Mouse (Mus musculus) thymus, postnatal 0 days (tissue): Measurements from ENCODE around the gene Adam15. TPM values are rescaled to one million over a fixed set of nuclear protein-coding genes. Genes with fewer than 3 reads are reported as not detected.

Source experiments
- DNase-seq: peaks from one replicate; pipeline ENCODE4 v3.0.0-alpha.2; 2015; ENCODE audit warnings: low spot score
- polyA plus RNA-seq: library from polyadenylated mRNA; unstranded; fragments of >200 nt; fragmentation: Nextera tagmentation; extraction: Ambion mirVana; gene quantifications from 2 replicates; pipeline ENCODE4 v1.2.1, GENCODE M21; 2015

Adam15 gene
- polyA plus RNA-seq, 1 experiment from 2014 or later: 17.4 TPM

DNA sequence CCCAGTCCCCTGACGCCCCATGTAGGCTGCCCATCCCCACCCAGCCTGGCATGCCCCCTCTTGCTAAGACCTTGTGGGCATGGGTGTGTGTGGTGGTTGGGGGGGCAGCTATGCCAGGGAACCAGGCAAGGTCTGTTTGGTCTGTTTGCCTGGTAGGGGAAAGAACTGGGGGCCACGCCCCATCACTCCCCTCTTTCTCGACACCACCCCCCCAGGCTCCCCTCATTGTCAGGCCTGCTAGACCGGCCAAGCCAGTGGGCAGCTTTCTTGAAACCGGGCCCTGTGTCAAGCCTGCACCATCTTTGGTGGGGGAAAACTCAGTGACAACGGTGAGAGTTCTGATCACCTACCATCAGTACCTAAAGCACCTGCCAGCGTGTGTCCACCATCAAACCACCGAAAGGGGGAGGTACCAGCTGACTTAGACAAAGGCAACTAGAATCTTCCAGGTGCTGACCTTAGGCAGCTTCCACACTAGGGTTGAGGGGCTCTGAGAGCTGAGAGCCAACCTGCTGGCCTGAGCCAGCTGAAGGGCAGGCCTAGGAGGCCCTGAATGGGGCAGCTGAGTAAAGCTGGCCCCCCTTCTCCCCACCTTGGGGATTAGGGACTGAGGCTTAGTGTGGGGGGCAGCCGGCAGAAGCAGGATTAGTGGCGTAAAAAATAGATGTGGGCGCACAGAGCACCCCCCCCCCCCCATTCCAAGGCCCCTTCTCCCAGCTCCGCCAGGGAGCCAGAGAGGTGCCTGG, 34.7 kb upstream of the Adam15 start:
- no peak for DNase-seq

DNA sequence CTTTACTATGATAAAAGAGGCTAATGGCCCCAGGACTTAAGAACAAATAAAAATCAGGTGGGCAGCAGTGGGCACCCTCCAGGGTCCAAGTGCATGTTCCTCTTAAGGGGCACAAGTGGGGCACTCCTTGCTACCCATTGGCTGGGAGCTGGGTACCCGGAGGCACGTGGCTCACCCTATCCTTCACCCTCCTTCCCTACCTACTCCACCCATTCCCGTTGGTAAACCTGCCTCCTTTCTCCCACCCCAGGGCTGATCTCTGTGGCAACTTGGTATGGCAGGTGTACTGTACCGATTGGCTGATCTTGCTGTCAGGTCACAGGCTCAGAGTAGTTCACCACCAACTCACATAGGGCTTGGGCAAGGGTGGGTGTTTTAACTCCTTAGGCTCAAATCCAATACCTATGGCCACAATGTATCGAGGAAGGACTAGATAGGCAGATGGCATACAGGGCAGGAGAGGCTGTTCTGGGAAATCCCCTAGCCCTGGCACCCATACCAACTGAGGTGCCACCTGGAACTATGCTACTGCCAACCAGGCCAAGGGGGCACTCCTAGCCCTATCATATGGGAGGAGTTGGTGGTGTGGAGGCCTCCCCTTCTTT, 34.0 kb upstream of the Adam15 start:
- DNase-seq: no peak

DNA sequence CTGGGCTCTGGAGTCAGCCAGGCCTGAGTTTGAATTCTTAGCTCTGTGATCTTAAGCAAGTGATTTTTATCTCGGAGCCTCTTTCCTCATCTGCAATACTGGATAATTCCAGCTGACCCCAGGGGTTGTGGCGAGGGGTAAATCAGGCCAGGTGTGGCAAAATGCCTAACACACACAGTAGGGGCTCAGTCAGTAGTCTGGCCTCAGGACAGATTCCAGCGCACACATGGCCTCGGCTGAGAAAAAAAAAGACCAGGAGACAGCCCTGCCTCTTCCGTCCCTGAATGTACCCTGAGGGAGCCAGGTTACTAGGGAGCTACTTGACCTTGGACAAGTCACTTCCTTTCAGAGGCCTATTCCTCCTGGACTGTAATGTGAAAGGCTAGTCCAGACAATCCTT, 33.2 kb upstream of the Adam15 start:
- no peak for DNase-seq

GRCm38 (mm10) chr3:89382033-89382882, 32.5 kb upstream of the Adam15 start:
- DNase-seq: no peak

GRCm38 (mm10) chr3:89381233-89381632, 31.4 kb upstream of the Adam15 start:
- no peak for DNase-seq

- DNase-seq: no peak
These were observed 30.9 kb upstream of the Adam15 start for GRCm38 (mm10) chr3:89380711-89381110.

DNA sequence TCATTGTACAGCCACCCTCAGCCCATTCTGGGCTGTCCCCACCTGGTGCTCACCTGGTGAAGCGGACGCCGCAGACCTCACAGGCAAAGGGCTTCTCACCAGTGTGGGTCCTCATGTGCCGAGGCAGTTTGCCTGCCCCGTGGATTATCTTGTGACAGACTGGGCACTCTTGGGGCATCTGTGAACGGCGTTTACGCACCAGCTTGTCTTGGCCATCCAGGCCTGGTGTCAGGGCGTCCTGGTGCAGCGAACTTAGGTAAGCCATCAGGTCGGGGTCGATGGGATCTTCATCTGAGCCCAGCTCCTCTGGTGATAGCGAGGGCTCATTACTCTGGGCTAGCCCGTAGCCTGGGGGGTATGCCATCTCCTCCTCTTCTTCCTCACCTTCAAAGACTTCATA, 30.5 kb upstream of the Adam15 start:
- DNase-seq: no peak

GRCm38 (mm10) chr3:89379388-89380131, 29.8 kb upstream of the Adam15 start:
- DNase-seq: peak; percentile 60

DNA sequence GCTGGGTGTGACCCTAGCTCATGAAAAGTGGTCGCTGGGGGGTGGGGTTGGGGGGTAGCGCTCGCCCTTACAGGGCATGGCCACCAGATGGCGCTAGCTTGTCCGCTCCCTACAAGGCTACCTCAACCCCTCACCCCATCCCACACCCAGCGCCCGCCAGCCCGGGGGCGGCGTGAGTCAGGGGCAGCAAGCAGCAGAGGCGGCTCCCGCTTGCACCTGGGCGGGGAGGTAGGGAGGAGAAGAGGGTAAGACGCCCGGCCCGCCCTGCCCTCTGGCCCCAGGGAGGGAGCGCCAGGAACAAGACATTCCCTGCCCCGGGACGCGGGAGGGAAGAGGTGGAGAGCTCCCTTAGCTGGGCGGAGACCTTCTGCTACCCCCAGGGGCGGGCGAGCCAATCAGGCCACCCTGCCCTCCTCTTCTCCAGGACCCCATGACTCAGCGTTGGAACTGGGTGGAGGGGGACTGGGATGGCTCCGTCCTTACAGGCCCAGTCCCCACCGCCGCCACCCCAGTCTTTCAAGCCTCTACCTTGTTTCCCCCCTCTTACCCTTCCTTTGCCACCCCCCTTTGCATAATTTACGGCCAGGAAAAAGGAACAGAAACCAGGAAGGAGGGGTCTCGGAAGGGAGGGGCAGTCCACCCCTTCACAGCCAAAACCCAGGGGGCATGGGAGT, 28.7 kb upstream of the Adam15 start:
- DNase-seq: peak; percentile 78

- DNase-seq: no peak
These were observed 28.0 kb upstream of the Adam15 start for GRCm38 (mm10) chr3:89377831-89378230.

- DNase-seq: no peak
These were observed 23.9 kb upstream of the Adam15 start for GRCm38 (mm10) chr3:89373581-89374231.

- DNase-seq: no peak
These were observed 17.5 kb upstream of the Adam15 start for GRCm38 (mm10) chr3:89367338-89367737.

DNA sequence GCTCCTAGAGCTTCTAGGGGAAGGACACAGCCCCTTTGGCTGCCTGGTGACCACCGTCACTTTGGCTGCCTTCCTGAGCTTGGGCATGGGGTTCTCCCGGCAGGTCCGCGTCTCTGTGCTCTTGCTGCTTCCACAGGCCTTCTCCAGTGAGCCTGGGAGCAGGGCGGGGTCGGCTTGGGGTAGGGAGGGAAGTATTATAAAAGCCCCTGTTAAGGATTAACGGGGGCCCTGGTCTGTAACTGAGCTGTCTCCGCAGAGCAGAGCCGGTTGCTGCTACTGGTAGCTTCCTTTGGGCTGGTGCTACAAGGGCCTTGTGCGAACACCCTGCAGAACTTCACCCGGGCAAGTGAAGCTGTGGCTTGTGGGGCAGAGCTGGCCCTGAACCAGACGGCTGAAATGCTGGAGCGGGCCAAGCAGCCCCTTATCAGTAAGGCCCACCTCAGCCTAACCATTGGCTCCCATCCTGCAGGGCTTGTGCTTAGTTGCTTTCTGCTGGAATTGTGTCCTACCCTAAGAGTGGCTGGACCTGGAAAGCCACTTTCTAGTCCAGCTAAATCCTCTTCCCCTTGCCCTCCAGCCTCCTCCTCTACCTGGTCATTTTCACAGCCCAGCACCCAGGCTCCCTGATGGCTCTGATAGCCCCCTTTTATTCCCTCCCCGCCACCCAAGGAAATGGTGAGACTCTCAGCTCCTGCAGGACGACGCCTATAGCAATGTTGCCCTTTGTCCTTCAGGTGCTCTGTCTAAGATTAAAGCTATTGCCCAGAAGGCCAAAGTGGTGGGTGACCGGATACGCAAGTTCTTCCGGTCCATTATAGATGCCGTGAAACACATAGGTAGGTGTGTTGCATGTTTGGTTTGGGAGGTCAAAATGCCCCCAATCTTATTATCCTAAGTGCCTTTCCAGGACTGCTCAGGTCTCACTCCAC, 16.0 kb upstream of the Adam15 start:
- no peak for DNase-seq

DNA sequence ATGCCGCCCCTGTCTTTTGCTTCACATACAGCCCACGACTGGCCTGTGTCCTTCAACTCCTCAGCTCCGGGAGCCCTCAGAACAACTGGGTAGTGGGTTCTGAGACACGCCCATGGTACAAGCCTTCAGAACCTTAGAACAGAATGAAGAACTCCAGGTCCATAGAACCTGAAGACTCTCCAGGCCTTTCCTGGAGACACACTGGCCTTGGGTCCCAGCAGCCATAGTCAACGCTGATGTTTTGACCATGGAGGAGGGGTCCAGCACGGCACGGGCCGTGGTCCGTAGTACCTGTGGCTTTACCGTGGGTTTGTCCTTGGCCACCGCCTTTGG, 15.3 kb upstream of the Adam15 start, which contains the start of gene Dcst1:
Gene Dcst1 (minus strand): TSS at position 101 of the 333 bp plus-strand sequence.
- DNase-seq: no peak

GRCm38 (mm10) chr3:89364631-89365030, 14.8 kb upstream of the Adam15 start:
- DNase-seq: no peak

GRCm38 (mm10) chr3:89361675-89362074, 11.9 kb upstream of the Adam15 start, which contains the start of gene Dcst2:
Dcst2 (plus strand) TSS chr3:89361975.
- no peak for DNase-seq

GRCm38 (mm10) chr3:89360237-89360636, 10.4 kb upstream of the Adam15 start:
- no peak for DNase-seq

DNA sequence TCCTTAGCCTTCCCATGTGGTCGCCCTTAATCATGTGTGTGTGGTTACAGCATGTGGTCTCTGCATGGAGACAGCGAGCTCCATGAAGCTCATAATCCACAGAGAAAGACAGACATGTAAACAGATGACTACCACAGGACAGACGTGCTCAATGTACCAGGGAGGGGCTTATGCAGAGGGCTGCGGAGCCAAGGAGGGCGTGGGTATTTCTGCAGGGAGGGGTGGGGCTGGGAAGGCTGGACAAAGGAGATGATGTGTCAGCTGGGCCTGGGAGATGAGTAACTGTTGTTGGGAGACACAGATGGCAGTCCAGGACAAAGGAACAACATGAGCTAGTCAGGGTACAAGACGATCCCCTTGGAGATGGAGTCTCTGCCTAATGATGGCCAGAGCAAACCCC, 9.8 kb upstream of the Adam15 start:
- DNase-seq: no peak

- no peak for DNase-seq
These were observed 6.2 kb upstream of the Adam15 start for GRCm38 (mm10) chr3:89356029-89356428.
